Mouse (Mus musculus) spleen, adult 2 months (tissue): ENCODE measurements around the gene Ank. TPM values are rescaled to one million over a fixed set of nuclear protein-coding genes. Genes with fewer than 3 reads are reported as not detected.
A peak's percentile ranks its signal among the peaks of the same experiment; 100 is the strongest.

ENCODE experiments used
- DNase-seq, 2 experiments: peaks; one replicate each; pipeline versions ENCODE4 v3.0.0 to v3.0.0-alpha.2; 2012 to 2021; ENCODE audit warnings: low spot score in 2 of 2, low read depth in 1 of 2
- H3K27ac ChIP-seq: fragments of 200-500 bp; 2 replicates; pipeline ENCODE4 v1.5.1; 2012; ENCODE audit warnings: low read length, inconsistent platforms; ENCODE audit not compliant: insufficient read depth
- H3K27me3 ChIP-seq: fragments of 200-500 bp; 2 replicates; pipeline ENCODE4 v1.6.1; 2012; ENCODE audit warnings: mild to moderate bottlenecking, moderate library complexity, low read length, inconsistent platforms; ENCODE audit not compliant: control insufficient read depth, insufficient read depth
- H3K36me3 ChIP-seq: fragments of 200-500 bp; 2 replicates; pipeline ENCODE4 v1.6.1; 2012; ENCODE audit warnings: mild to moderate bottlenecking, low read length, inconsistent platforms; ENCODE audit not compliant: control insufficient read depth, insufficient read depth
- H3K4me1 ChIP-seq: fragments of 200-500 bp; 2 replicates; pipeline ENCODE4 v1.6.1; 2011; ENCODE audit warnings: inconsistent platforms; ENCODE audit not compliant: control insufficient read depth, insufficient read depth, insufficient read length
- H3K4me3 ChIP-seq: fragments of 200-500 bp; 2 replicates; pipeline ENCODE4 v1.5.1; 2011; ENCODE audit warnings: mild to moderate bottlenecking, inconsistent platforms; ENCODE audit not compliant: insufficient read depth, insufficient read length; ENCODE audit errors: extremely low read depth
- CTCF ChIP-seq: fragments of 200-500 bp; IDR thresholded peaks from 2 replicates; pipeline ENCODE4 v1.5.1; 2011; ENCODE audit warnings: mild to moderate bottlenecking, inconsistent platforms; ENCODE audit not compliant: insufficient read depth, insufficient read length, insufficient replicate concordance; ENCODE audit errors: extremely low read depth
- POLR2A ChIP-seq: fragments of 200-500 bp; IDR thresholded peaks from 2 replicates; pipeline ENCODE4 v1.6.1; 2011; ENCODE audit warnings: low read depth, low read length, inconsistent platforms
- WGBS: fragments of 180-500 bp; shearing (Covaris S2); methylation state at CpG from one replicate; pipeline ENCODE4 v1.1.7; 2018; 5-methylcytosine and 5-hydroxymethylcytosine counted together
- polyA plus RNA-seq: library from polyadenylated mRNA; depleted of rRNA; stranded (reverse); fragments of >200 nt; gene quantifications from 2 replicates; pipeline ENCODE4 v1.2.3, GENCODE M21; 2012; rRNA removed

Ank gene
- 20.2 and 25.2 TPM in 2 replicates for polyA plus RNA-seq

- Histone ChIP-seq H3K27ac (peak within 1 kb of the TSS; percentile 53; the same call in 1 of the 2 replicates), H3K4me1 (peaks cover 2% of the 10 kb centered on the region), H3K27me3 (peaks cover 11% of the 10 kb centered on the region), H3K36me3 (no peaks in the 10 kb centered on the region), H3K4me3 (peak within 1 kb of the TSS; percentile 86)
- whole genome bisulfite sequencing: 2% methylated on average over 115 of the region's 120 CpGs
- no peak for TF ChIP-seq POLR2A
- peak; percentile 19; the same call in 1 of the 2 replicates for TF ChIP-seq CTCF
- DNase-seq: peak; percentile 38 to 68
These were observed at the start of gene Ank for GRCm38 (mm10) chr15:27466131-27467080. Ank (plus strand) TSS chr15:27466677.

- 85% methylated on average over 3 of the region's 3 CpGs for WGBS
- DNase-seq: no peak
- no peaks in the 10 kb centered on the region for H3K27me3 ChIP-seq
These were observed 47.7 kb upstream of the Ank start for GRCm38 (mm10) chr15:27418566-27419331.

GRCm38 (mm10) chr15:27421531-27421930 lies 44.9 kb upstream of the Ank start:
- TF ChIP-seq POLR2A: no peak
- TF ChIP-seq CTCF: no peak
- Histone ChIP-seq H3K4me1 (no peaks in the 10 kb centered on the region), H3K36me3 (no peaks in the 10 kb centered on the region), H3K27ac (no peak overlapping the region), H3K27me3 (no peaks in the 10 kb centered on the region), H3K4me3 (no peak overlapping the region)
- 95% methylated on average over 6 of the region's 6 CpGs for WGBS
- DNase-seq: no peak

More at GRCm38 (mm10) chr15:27418566-27419331, 47.7 kb upstream of the Ank start:
- Histone ChIP-seq H3K27ac (no peak overlapping the region), H3K4me1 (no peaks in the 10 kb centered on the region), H3K4me3 (no peak overlapping the region), H3K36me3 (no peaks in the 10 kb centered on the region)
- TF ChIP-seq POLR2A (no peak), CTCF (no peak)

GRCm38 (mm10) chr15:27427581-27427980 lies 38.9 kb upstream of the Ank start:
- H3K4me3 ChIP-seq: no peak overlapping the region
- 87% methylated on average over 3 of the region's 3 CpGs for WGBS
- H3K36me3 ChIP-seq: no peaks in the 10 kb centered on the region
- no peak overlapping the region for H3K27ac ChIP-seq
- H3K4me1 ChIP-seq: no peaks in the 10 kb centered on the region
- H3K27me3 ChIP-seq: no peaks in the 10 kb centered on the region
- TF ChIP-seq POLR2A (no peak), CTCF (no peak)
- no peak for DNase-seq

GRCm38 (mm10) chr15:27430241-27430640 lies 36.2 kb upstream of the Ank start:
- Histone ChIP-seq H3K27me3 (no peaks in the 10 kb centered on the region), H3K27ac (no peak overlapping the region), H3K4me3 (no peak overlapping the region), H3K36me3 (no peaks in the 10 kb centered on the region), H3K4me1 (no peaks in the 10 kb centered on the region)
- TF ChIP-seq CTCF (no peak), POLR2A (no peak)
- DNase-seq: no peak
- WGBS: 89% methylated on average over 1 of the region's 1 CpGs

DNA sequence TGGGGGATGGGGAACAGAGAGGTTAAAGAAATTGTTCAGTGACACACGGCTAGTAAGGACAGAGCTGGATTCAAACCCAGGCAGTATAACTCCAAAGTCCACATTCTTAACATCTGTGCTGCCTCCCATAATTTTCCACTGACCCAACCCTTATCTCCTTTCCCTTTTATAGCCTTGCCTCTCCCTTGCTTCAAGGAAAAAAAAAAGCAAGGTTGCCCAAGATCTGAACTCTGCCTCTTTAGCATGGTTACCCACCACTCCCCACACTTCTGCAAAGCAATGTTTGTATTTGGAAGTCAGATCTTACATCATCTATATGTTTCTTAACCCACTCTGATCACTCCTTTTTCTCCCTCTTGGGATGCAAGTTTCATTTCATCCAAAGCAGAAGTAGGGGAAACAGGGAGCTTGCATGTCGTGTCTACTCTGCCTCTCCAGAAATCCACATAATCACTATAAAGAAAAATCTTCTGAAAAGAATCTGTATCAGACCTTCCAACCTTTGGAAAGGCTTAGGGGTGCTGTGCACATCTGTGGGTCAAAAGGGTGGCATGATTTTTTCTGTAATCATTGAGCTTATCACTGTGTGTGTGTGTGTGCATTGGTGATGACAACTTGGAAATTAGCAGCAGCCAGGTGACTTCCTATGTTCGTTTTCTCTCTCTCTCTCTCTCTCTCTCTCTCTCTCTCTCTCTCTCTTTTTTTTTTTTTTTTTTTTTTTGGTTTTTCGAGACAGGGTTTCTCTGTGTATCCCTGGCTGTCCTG lies 33.4 kb upstream of the Ank start:
- TF ChIP-seq POLR2A: no peak
- TF ChIP-seq CTCF: no peak
- Histone ChIP-seq H3K27me3 (no peaks in the 10 kb centered on the region), H3K36me3 (no peaks in the 10 kb centered on the region), H3K4me1 (no peaks in the 10 kb centered on the region), H3K4me3 (no peak overlapping the region), H3K27ac (no peak overlapping the region)
- 68% methylated on average over 3 of the region's 4 CpGs for WGBS
- DNase-seq: no peak
